Mouse (Mus musculus) olfactory bulb, adult 2 months (tissue): ENCODE data around the gene Coq4.

ENCODE experiments used
- CTCF ChIP-seq: fragments of 200-500 bp; IDR thresholded peaks from 2 replicates; pipeline ENCODE4 v1.5.1; 2012; ENCODE audit warnings: low read depth, mild to moderate bottlenecking, low read length, moderate library complexity; ENCODE audit not compliant: insufficient read depth
- POLR2A ChIP-seq: fragments of 200-500 bp; IDR thresholded peaks from 2 replicates; pipeline ENCODE4 v1.6.1; 2012; ENCODE audit warnings: mild to moderate bottlenecking, low read depth, low read length, moderate library complexity; ENCODE audit not compliant: insufficient read depth

- no peak for TF ChIP-seq CTCF
- no peak for TF ChIP-seq POLR2A
These were observed 43.0 kb upstream of the Coq4 start for GRCm38 (mm10) chr2:29744256-29744655.
